Mouse (Mus musculus): ENCODE data around the gene Mtln.

Mtln gene

DNA sequence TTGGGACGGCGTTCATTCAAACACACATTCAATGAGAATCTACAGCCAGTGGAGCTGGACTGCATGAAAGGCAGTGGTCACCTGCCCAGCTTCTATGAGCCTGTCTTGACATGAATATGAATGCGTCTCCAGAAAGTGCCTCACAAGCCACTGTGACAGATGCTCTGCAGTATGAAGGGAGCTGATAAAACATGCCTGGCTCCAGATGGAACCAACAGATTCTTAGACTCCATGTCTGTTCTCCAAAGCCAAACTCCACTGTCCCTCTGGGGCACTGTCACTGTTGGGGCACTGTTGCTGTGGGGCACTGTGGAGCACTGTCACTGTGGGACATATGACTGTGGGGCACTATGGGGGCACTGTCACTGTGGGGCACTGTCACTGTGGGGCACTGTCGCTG lies 38.2 kb downstream of the Mtln start:
- no peak for DNase-seq (ENCODE audit: low spot score in 2 of 2)

DNA sequence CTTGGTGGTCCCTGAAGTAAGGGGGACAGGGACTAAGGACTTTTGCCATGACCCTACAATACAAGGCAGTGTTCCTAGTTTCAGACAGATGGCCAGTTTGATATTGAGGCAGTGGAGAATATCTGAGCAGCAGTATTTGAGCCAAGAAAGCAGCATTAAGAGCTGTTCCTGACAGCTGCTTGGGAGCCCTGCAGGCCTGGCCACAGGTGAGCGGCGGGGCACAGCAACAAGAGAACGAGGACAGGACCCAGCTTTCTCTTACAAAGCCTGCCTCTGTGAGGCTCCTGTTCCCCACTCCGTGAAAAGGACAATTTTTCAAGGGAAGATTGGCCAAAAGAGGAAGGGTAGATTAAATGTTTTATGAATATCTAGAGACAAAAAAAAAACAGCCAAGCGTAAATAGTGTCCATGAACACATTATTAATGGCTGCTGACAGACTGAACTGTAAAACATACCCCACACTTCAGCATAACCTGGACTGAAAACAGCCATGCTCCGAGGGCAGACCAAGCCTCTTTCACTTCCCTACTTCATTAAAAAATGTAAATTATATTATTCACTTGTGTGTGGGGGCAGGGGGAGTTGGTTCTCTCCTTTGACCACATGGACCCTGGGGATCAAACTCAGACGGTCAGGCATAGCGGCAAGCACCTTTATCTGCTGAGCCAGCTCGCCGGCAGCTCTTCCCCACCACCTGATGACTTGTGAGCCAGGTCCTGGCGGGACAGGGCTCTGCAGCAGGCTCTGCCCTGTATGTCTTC lies 40.3 kb downstream of the Mtln start:
- DNase-seq (ENCODE audit: low spot score in 2 of 2), result no peak

- DNase-seq (ENCODE audit: low spot score in 2 of 2), result no peak
Observed at GRCm38 (mm10) chr2:127749376-127749775, 42.9 kb downstream of the Mtln start.

- no peak for DNase-seq (ENCODE audit: low spot score in 2 of 2)
Observed at GRCm38 (mm10) chr2:127748316-127748715, 44.0 kb downstream of the Mtln start.

DNA sequence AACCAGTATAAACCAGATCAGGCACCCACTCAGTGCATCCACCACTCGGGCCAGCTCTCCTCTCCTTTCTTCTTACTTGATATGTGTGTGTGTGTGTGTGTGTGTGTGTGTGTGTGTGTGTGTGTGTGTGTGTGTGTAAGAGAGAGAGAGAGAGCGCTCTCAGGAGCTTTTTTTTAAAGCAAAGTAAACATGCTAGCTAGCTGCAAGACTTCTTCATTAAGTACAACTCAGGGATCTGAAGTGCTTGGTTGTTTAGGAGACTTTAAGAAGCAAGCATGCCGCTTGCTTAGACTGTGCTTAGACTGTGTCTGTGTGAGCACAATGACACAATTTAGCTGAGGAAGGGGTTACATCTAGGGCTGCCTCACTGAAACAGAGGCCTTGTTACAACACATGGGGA lies 49.7 kb downstream of the Mtln start:
- no peak for DNase-seq (ENCODE audit: low spot score in 2 of 2)
